Comparison of ENCODE assay signal across 26 mouse cellular contexts in genomic region chr14:73201447-73201846, GRCm38 (mm10). TPM values are rescaled to one million over a fixed set of nuclear protein-coding genes. Genes with fewer than 3 reads are reported as not detected.
A peak's percentile ranks its signal among the peaks of the same experiment; 100 is the strongest.
DNase-seq lines count a peak whose midpoint lies in the region; ATAC-seq and TF ChIP-seq lines count a peak whose summit lies in the region.
"Had no signal": no experiment of that assay in that cellular context is flagged by ENCODE, and none has a peak within 500 bp of the region (broad histone marks: within the 10 kb centered on the region; RNA-seq: fewer than 3 reads in every experiment).

No protein-coding gene starts in this region.

- H3K27me3 ChIP-seq in testis, adult 2 months (ENCODE audit: control insufficient read depth, insufficient read depth, low read length): no peaks in the 10 kb centered on the region
- H3K27me3 ChIP-seq in stomach, postnatal 0 days (ENCODE audit: control insufficient read depth, insufficient read depth, low read length): no peaks in the 10 kb centered on the region
- H3K27me3 ChIP-seq: embryonic facial prominence, embryonic 12.5 days; embryonic facial prominence, embryonic 15.5 days; heart, embryonic 12.5 days; heart, embryonic 15.5 days; hindbrain, embryonic 13.5 days had no signal

- no peak overlapping the region for H3K4me3 ChIP-seq in testis, adult 2 months (ENCODE audit: control insufficient read depth, low read depth, low read length)
- H3K4me3 ChIP-seq in stomach, postnatal 0 days (ENCODE audit: low read depth, low read length): no peak overlapping the region
- H3K4me3 ChIP-seq: embryonic facial prominence, embryonic 12.5 days; embryonic facial prominence, embryonic 15.5 days; gastrocnemius, adult 2 months; heart, embryonic 12.5 days; heart, embryonic 15.5 days; hindbrain, embryonic 10.5 days; hindbrain, embryonic 13.5 days had no signal

- 54% methylated on average over 3 of the region's 3 CpGs for whole genome bisulfite sequencing in stomach, postnatal 0 days

- TF ChIP-seq EP300 in stomach, postnatal 0 days (optimal IDR thresholded peaks at IDR 0.05): no peak

- no peak for TF ChIP-seq POLR2A in testis, adult 2 months (IDR thresholded peaks at IDR 0.05; ENCODE audit: control insufficient read depth, low read depth, low read length)

- H3K36me3 ChIP-seq in testis, adult 2 months (ENCODE audit: control insufficient read depth, insufficient read depth, low read length): peaks cover 1% of the 10 kb centered on the region; the same call in 1 of the 2 replicates
- H3K36me3 ChIP-seq in stomach, postnatal 0 days (ENCODE audit: control insufficient read depth, insufficient read depth, low read length): peaks cover 8% of the 10 kb centered on the region; the same call in 1 of the 2 replicates
- H3K36me3 ChIP-seq: embryonic facial prominence, embryonic 12.5 days had no signal

- H3K4me1 ChIP-seq in testis, adult 2 months (ENCODE audit: control insufficient read depth, insufficient read depth, low read length): no peaks in the 10 kb centered on the region
- H3K4me1 ChIP-seq in stomach, postnatal 0 days (replicated peaks; ENCODE audit: control insufficient read depth, insufficient read depth): no peaks in the 10 kb centered on the region
- H3K4me1 ChIP-seq: embryonic facial prominence, embryonic 12.5 days; hindbrain, embryonic 10.5 days; hindbrain, embryonic 13.5 days had no signal

- H3K9me3 ChIP-seq in stomach, postnatal 0 days (ENCODE audit: control insufficient read depth, low read length): no peaks in the 10 kb centered on the region
- H3K9me3 ChIP-seq: embryonic facial prominence, embryonic 12.5 days; embryonic facial prominence, embryonic 15.5 days; heart, embryonic 12.5 days; heart, embryonic 15.5 days; hindbrain, embryonic 10.5 days; hindbrain, embryonic 13.5 days had no signal

- H3K27ac ChIP-seq in testis, adult 2 months (ENCODE audit: control insufficient read depth, insufficient read depth, low read depth, low read length): 0 out of 2 replicates have a peak overlapping the region, but pooled peaks have one; percentile 25
- no peak overlapping the region for H3K27ac ChIP-seq in stomach, postnatal 0 days (replicated peaks)
- H3K27ac ChIP-seq: embryonic facial prominence, embryonic 12.5 days; embryonic facial prominence, embryonic 15.5 days; gastrocnemius, adult 2 months; heart, embryonic 15.5 days; hindbrain, embryonic 10.5 days; hindbrain, embryonic 13.5 days had no signal

- ATAC-seq in stomach, postnatal 0 days (ENCODE audit: low FRiP score, low TSS enrichment): 0 out of 2 replicates have a peak, but pooled peaks have one; percentile 45
- ATAC-seq: activated CD4-positive, CD25-positive, alpha-beta regulatory T cell, adult 4 months; forebrain, embryonic 14.5 days; forebrain, postnatal 0 days; hindbrain, embryonic 16.5 days had no signal

- H3K4me2 ChIP-seq in stomach, postnatal 0 days (replicated peaks; ENCODE audit: low read depth): no peak overlapping the region
- H3K4me2 ChIP-seq: embryonic facial prominence, embryonic 12.5 days; embryonic facial prominence, embryonic 15.5 days; heart, embryonic 12.5 days; heart, embryonic 15.5 days; hindbrain, embryonic 13.5 days had no signal

- H3K9ac ChIP-seq in stomach, postnatal 0 days (ENCODE audit: low read length): no peak overlapping the region
- H3K9ac ChIP-seq: embryonic facial prominence, embryonic 12.5 days; embryonic facial prominence, embryonic 15.5 days; forebrain, postnatal 0 days; heart, embryonic 12.5 days; heart, embryonic 15.5 days; hindbrain, embryonic 13.5 days had no signal

- DNase-seq in left cerebral cortex, adult 18-20 months (ENCODE audit: low spot score in 2 of 2): peak; percentile 18 to 40
- no peak for DNase-seq in left cerebral cortex, adult 9 months (ENCODE audit: low spot score in 2 of 2)
- no peak for DNase-seq in testis, postnatal 10 days (ENCODE audit: low spot score)
- peak; percentile 19 for DNase-seq in stomach, postnatal 0 days (ENCODE audit: low spot score)
- no peak for DNase-seq in cerebellum, adult 8-10 months
- DNase-seq: adrenal gland, adult 8-10 months; adrenal gland, postnatal 25 days; cerebellum, adult 18-20 months; cerebellum, adult 9-11 months; cerebellum, postnatal 25 days; forebrain, postnatal 0 days; gastrocnemius, adult 2 months; gastrocnemius, postnatal 14 days; heart, adult 11 months; heart, postnatal 10 days; heart, postnatal 36 days had no signal

- no peak for TF ChIP-seq CTCF in testis, adult 2 months (IDR thresholded peaks at IDR 0.05; ENCODE audit: control insufficient read depth, insufficient read depth, insufficient replicate concordance, low read depth, low read length)
- no peak for TF ChIP-seq CTCF in stomach, postnatal 0 days (IDR thresholded peaks at IDR 0.05; ENCODE audit: low read depth)

RNA-seq across cellular contexts. Expression of gene Lpar6, which starts 36.2 kb away (rescaled TPM):
- total RNA-seq in left cerebral cortex, adult 18-20 months (2021): 1 to 10 TPM in 1 of 2 experiments, under 1 TPM in 1; 0.96 to 1.0 TPM
- polyA plus RNA-seq in testis, adult 2 months (2012; rRNA removed): 0.29 and 0.30 TPM in 2 replicates
- polyA plus RNA-seq in stomach, postnatal 0 days (2015; fragmentation: Nextera tagmentation; extraction: Ambion mirVana): 12.2 and 12.4 TPM in 2 replicates

Comparison
In these comparisons a context has a peak if more than half of its experiments do, and no peak if none do; other contexts are left out.
1. DNase-seq: peak in left cerebral cortex, adult 18-20 months (2 of 2) and stomach, postnatal 0 days (single experiment); none in left cerebral cortex, adult 9 months (0 of 2), testis, postnatal 10 days (single experiment) and cerebellum, adult 8-10 months (single experiment).
2. RNA of gene Lpar6, which starts 36.2 kb away (polyA plus RNA-seq): 12.2 to 12.4 TPM in stomach, postnatal 0 days; 0.29 to 0.30 TPM in testis, adult 2 months; every median in the first group is over 10 times any median in the second.